Mouse (Mus musculus) adrenal gland, postnatal 4 days (tissue): ENCODE results near the gene Entpd5. TPM values are rescaled to one million over a fixed set of nuclear protein-coding genes. Genes with fewer than 3 reads are reported as not detected.

Experiments used
- DNase-seq, 2 experiments: peaks; one replicate each; pipeline ENCODE4 v3.0.0; 2021 to 2022; ENCODE audit warnings: low spot score in 2 of 2, mixed read lengths in 2 of 2
- long read RNA-seq, 2 experiments: library from polyadenylated mRNA; stranded (forward); transcript quantifications; one replicate each; pipeline ENCODE4 v2.0.0; 2021
- total RNA-seq, 2 experiments: library from RNA; stranded (reverse); gene quantifications; 2 replicates each; pipeline ENCODE4 v1.2.3; 2021

Entpd5 gene
- total RNA-seq, result 10 to 100 TPM; 58.3 to 61.3 TPM
- long read RNA-seq, experiment 1, full-length matches to known transcripts, result 9 of 21 reads
- long read RNA-seq, experiment 1, partial matches to known transcripts, result 2 of 21 reads
- long read RNA-seq, experiment 1, other reads (novel, unspliced or antisense), result 10 of 21 reads
- long read RNA-seq, experiment 2, full-length matches to known transcripts, result 25 of 43 reads
- long read RNA-seq, experiment 2, partial matches to known transcripts, result 2 of 43 reads
- long read RNA-seq, experiment 2, other reads (novel, unspliced or antisense), result 16 of 43 reads

GRCm38 (mm10) chr12:84408819-84409507 is at the start of gene Entpd5, which contains the start of gene Bbof1:
Gene Entpd5, minus strand, starts transcription at chr12:84409029.
Gene Bbof1, plus strand, starts transcription at chr12:84409071.
- DNase-seq, result peak; percentile 72 to 84

GRCm38 (mm10) chr12:84456911-84457310 is 48.1 kb upstream of the Entpd5 start:
- no peak for DNase-seq

- no peak for DNase-seq
Observed at GRCm38 (mm10) chr12:84451801-84452200, 43.0 kb upstream of the Entpd5 start.

- peak; percentile 76 to 92 for DNase-seq
Observed at GRCm38 (mm10) chr12:84450718-84451646, 42.2 kb upstream of the Entpd5 start, which contains the start of the genes Aldh6a1 and Lin52. Gene Aldh6a1, minus strand, starts transcription at chr12:84451004. Gene Lin52, plus strand, starts transcription at chr12:84451422.

GRCm38 (mm10) chr12:84450351-84450717 is 41.5 kb upstream of the Entpd5 start:
- DNase-seq, result no peak

- no peak for DNase-seq
Observed at GRCm38 (mm10) chr12:84449887-84450286, 41.1 kb upstream of the Entpd5 start.

- no peak for DNase-seq
Observed at GRCm38 (mm10) chr12:84448181-84448580, 39.4 kb upstream of the Entpd5 start.

GRCm38 (mm10) chr12:84447386-84447785 is 38.6 kb upstream of the Entpd5 start:
- DNase-seq, result no peak

- no peak for DNase-seq
Observed at GRCm38 (mm10) chr12:84442526-84442925, 33.7 kb upstream of the Entpd5 start.

- DNase-seq, result no peak
Observed at GRCm38 (mm10) chr12:84438697-84439096, 29.9 kb upstream of the Entpd5 start.

- DNase-seq, result no peak
Observed at GRCm38 (mm10) chr12:84429825-84430224, 21.0 kb upstream of the Entpd5 start.

- DNase-seq, result no peak
Observed at GRCm38 (mm10) chr12:84423990-84424389, 15.2 kb upstream of the Entpd5 start.

GRCm38 (mm10) chr12:84417605-84417922 is 8.7 kb upstream of the Entpd5 start:
- DNase-seq, result no peak

- DNase-seq, result peak; percentile 43 to 63
Observed at GRCm38 (mm10) chr12:84416834-84417604, 8.2 kb upstream of the Entpd5 start, which contains the start of gene Rnf113a2. Gene Rnf113a2, plus strand, starts transcription at chr12:84417196.

- no peak for DNase-seq
Observed at GRCm38 (mm10) chr12:84407874-84408818, 683 bp downstream of the Entpd5 start.

- DNase-seq, result no peak
Observed at GRCm38 (mm10) chr12:84407259-84407658, 1.6 kb downstream of the Entpd5 start.

GRCm38 (mm10) chr12:84404541-84404940 is 4.3 kb downstream of the Entpd5 start:
- no peak for DNase-seq

- DNase-seq, result no peak
Observed at GRCm38 (mm10) chr12:84402923-84403322, 5.9 kb downstream of the Entpd5 start.

- DNase-seq, result no peak
Observed at GRCm38 (mm10) chr12:84400653-84401052, 8.2 kb downstream of the Entpd5 start.

- no peak for DNase-seq
Observed at GRCm38 (mm10) chr12:84400068-84400467, 8.8 kb downstream of the Entpd5 start.
